Mouse (Mus musculus) cerebellum, postnatal 14 days (tissue): ENCODE data around the gene Slco1a4.
A peak's percentile ranks its signal among the peaks of the same experiment; 100 is the strongest.
"Not testable (repeated sequence)": the region's sequence is repeated elsewhere in the genome, so short reads cannot be mapped to it uniquely, and the experiment has no call there.

ENCODE experiments used
- DNase-seq, 2 experiments: peaks; one replicate each; pipeline ENCODE4 v3.0.0; 2021; ENCODE audit warnings: mixed read lengths in 2 of 2

The Slco1a4 gene

DNA sequence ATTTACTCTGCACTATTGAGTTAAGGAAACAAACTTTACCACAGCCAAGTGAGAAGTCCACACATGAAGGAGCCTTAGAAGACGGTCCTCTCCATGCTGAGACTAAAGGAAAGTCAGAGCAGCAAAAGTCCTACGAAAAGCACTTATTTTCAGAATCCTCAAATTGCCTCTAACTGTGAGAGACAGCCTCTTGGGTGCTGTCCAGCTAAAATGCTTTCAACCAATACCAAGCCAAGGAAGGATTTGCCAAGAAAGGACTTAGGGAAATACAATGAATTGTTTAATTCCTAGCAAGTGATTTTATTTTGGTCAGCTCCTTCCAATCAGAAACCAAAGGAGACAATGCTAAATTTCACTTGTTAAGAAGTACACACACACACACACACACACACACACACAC lies at the start of gene Slco1a4:
Gene Slco1a4, minus strand, starts transcription at position 115 of the 400 bp plus-strand sequence.
- peak; percentile 13 to 18 for DNase-seq

DNA sequence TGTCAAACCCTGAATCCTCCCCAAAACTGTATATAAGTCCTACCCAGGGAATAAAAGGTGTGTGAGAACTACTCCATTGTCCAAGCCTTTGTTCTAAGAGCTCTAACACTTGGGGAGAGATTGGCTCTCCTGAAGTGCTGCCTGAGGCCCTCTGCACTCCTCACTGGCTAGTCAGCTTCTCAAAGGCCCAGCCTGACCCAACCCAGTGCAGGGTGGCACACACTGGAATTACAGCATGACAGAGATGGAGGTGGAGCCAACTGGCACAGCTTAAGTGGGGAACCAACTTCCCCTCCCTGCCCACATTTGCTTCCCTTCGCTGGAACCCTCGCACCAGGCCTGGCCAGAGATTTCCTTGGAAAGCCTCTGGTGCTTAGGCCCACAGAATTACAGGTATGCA lies 42.2 kb upstream of the Slco1a4 start:
- no peak for DNase-seq

GRCm38 (mm10) chr6:141889723-141890122 lies 33.7 kb upstream of the Slco1a4 start:
- no peak for DNase-seq

- DNase-seq = peak in 1 of 2 experiments; percentile 10
Measured at GRCm38 (mm10) chr6:141888248-141888647, 32.2 kb upstream of the Slco1a4 start.

GRCm38 (mm10) chr6:141882581-141882980 lies 26.6 kb upstream of the Slco1a4 start:
- no peak for DNase-seq

GRCm38 (mm10) chr6:141875742-141876141 lies 19.7 kb upstream of the Slco1a4 start:
- DNase-seq = not testable (repeated sequence)

- no peak for DNase-seq
Measured at GRCm38 (mm10) chr6:141871711-141872110, 15.7 kb upstream of the Slco1a4 start.

- no peak for DNase-seq
Measured at GRCm38 (mm10) chr6:141868735-141869134, 12.7 kb upstream of the Slco1a4 start.

GRCm38 (mm10) chr6:141866026-141866425 lies 10.0 kb upstream of the Slco1a4 start:
- DNase-seq = no peak

GRCm38 (mm10) chr6:141857735-141858531 lies 1.9 kb upstream of the Slco1a4 start:
- peak; percentile 6 to 12 for DNase-seq

DNA sequence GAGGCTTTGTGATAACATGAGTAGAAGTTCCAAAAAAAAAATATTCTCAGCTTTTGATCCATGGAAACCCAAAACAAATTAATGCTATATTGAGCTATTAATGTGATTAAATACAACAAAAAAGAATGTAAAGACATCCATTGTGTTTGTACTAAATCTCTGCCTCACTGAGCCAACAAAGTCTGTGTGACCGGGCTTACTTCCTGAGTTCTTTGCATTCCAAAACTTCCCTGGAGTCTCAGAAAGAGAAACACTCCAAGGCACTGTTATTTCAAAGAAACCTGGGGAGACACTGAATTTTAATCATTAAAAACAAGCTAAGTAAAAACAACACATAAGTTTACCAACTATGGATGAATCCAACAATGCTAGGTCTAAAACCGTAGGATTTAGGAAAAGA lies 2.4 kb downstream of the Slco1a4 start:
- DNase-seq = no peak

DNA sequence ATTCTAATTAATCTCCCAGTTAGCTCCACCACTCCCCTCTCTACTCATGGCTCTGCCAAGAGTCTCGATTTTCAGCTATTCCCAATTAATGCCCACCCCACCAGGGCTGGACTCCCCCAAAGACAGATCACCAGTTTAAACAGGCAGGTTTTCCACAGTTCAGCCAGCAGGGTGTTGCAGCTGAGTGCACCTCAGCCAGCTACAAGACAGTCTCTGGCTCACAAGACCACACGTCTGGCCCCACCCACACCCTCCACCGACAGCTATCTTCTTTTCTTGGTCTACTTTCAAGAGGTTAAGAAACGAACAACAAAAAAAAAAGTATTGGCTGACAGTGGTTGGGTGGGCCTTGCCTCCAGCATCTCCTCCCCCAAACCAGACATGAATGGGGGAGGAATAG lies 6.9 kb downstream of the Slco1a4 start:
- no peak for DNase-seq

GRCm38 (mm10) chr6:141797837-141798236 lies 58.2 kb downstream of the Slco1a4 start:
- peak; percentile 45 to 51 for DNase-seq

GRCm38 (mm10) chr6:141774476-141774875 lies 81.5 kb downstream of the Slco1a4 start:
- peak; percentile 28 to 33 for DNase-seq

DNA sequence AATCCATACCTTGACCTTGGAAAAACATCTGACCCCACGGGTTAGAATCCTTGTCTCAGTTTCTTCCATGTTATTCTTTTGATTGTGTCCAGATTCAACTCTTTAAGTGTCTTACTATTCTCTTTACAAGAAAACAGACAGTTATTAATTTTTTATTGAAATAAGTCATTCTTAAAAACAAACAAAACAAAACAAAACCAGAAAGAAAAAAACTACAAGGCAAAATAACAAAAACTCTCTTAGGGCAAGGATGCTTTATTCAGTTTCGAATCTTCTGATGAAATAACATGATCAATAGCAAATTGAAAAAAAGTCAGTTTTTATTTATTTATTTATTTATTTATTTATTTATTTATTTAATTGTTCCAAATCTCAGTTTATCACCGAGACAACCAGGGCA lies 82.3 kb downstream of the Slco1a4 start, which contains the start of gene Gm5724:
Gene Gm5724, minus strand, starts transcription at position 101 of the 400 bp plus-strand sequence.
- no peak for DNase-seq
